Mouse (Mus musculus): ENCODE data around the gene Ly6g6e. TPM values are rescaled to one million over a fixed set of nuclear protein-coding genes. Genes with fewer than 3 reads are reported as not detected.

The Ly6g6e gene
- polyA plus RNA-seq, 2 experiments, result 0.08 TPM; not detected in 1

GRCm38 (mm10) chr17:35049561-35050016, 27.1 kb upstream of the Ly6g6e start, which contains the start of gene Clic1:
Gene Clic1, plus strand, starts transcription at chr17:35049966.
- TF ChIP-seq CTCF (IDR thresholded peaks at IDR 0.05; ENCODE audit: low read depth) (peak; percentile 47), EP300 (IDR thresholded peaks at IDR 0.05; ENCODE audit: low read depth) (no peak)
- H3K9ac ChIP-seq (replicated peaks), result peak within 1 kb of the TSS; percentile 89
- no peaks in the 10 kb centered on the region for H3K9me3 ChIP-seq (ENCODE audit: control insufficient read depth, low read length)
- peak in 1 of 3 experiments; percentile 60 for DNase-seq (ENCODE audit: low read depth in 3 of 3, low spot score in 3 of 3)
- H3K4me2 ChIP-seq (ENCODE audit: low read depth), result peak within 1 kb of the TSS; percentile 98
- peak within 1 kb of the TSS; percentile 81 to 93 for H3K4me3 ChIP-seq (ENCODE audit: insufficient read depth in 1 of 2, low read depth in 2 of 2, low read length in 2 of 2)
- H3K27me3 ChIP-seq (ENCODE audit: control insufficient read depth, insufficient read depth, low read length), result no peaks in the 10 kb centered on the region
- peak within 1 kb of the TSS; percentile 81 for H3K27ac ChIP-seq
- peaks cover 51 to 53% of the 10 kb centered on the region in 2 experiments for H3K4me1 ChIP-seq (replicated peaks; ENCODE audit: control insufficient read depth in 2 of 2, insufficient read depth in 2 of 2, low read length in 1 of 2)
- ATAC-seq (ENCODE audit: insufficient read depth), result peak; percentile 7; the same call in 1 of the 2 replicates
- peaks cover 25% of the 10 kb centered on the region for H3K36me3 ChIP-seq (replicated peaks; ENCODE audit: control insufficient read depth, insufficient read depth, low read depth)
- 1% methylated on average over 11 of the region's 11 CpGs for WGBS (ENCODE audit: insufficient replicate concordance)

GRCm38 (mm10) chr17:35050126-35050750, 26.5 kb upstream of the Ly6g6e start:
- peak overlapping the region; percentile 81 to 93 for H3K4me3 ChIP-seq (ENCODE audit: insufficient read depth in 1 of 2, low read depth in 2 of 2, low read length in 2 of 2)
- peaks cover 45 to 47% of the 10 kb centered on the region in 2 experiments for H3K4me1 ChIP-seq (replicated peaks; ENCODE audit: control insufficient read depth in 2 of 2, insufficient read depth in 2 of 2, low read length in 1 of 2)
- H3K36me3 ChIP-seq (replicated peaks; ENCODE audit: control insufficient read depth, insufficient read depth, low read depth), result peaks cover 30% of the 10 kb centered on the region
- under 1% methylated on average over 27 of the region's 27 CpGs for WGBS (ENCODE audit: insufficient replicate concordance)
- H3K9ac ChIP-seq (replicated peaks), result peak overlapping the region; percentile 89
- H3K4me2 ChIP-seq (ENCODE audit: low read depth), result peak overlapping the region; percentile 98
- H3K9me3 ChIP-seq (ENCODE audit: control insufficient read depth, low read length), result no peaks in the 10 kb centered on the region
- ATAC-seq (ENCODE audit: insufficient read depth) (peak; percentile 24; the same call in 1 of the 2 replicates), DNase-seq (ENCODE audit: low read depth in 3 of 3, low spot score in 3 of 3) (peak in 2 of 3 experiments; percentile 49 to 53)
- no peaks in the 10 kb centered on the region for H3K27me3 ChIP-seq (ENCODE audit: control insufficient read depth, insufficient read depth, low read length)
- no peak for TF ChIP-seq EP300 (IDR thresholded peaks at IDR 0.05; ENCODE audit: low read depth)
- TF ChIP-seq CTCF (IDR thresholded peaks at IDR 0.05; ENCODE audit: low read depth), result no peak
- H3K27ac ChIP-seq, result peak overlapping the region; percentile 81

- no peaks in the 10 kb centered on the region for H3K27me3 ChIP-seq (ENCODE audit: control insufficient read depth, insufficient read depth, low read length)
- peak overlapping the region; percentile 98 for H3K4me2 ChIP-seq (ENCODE audit: low read depth)
- DNase-seq (ENCODE audit: low read depth in 3 of 3, low spot score in 3 of 3) (peak in 2 of 3 experiments; percentile 49 to 71), ATAC-seq (ENCODE audit: insufficient read depth) (peak; percentile 47)
- no peaks in the 10 kb centered on the region for H3K9me3 ChIP-seq (ENCODE audit: control insufficient read depth, low read length)
- peak overlapping the region; percentile 87 for H3K27ac ChIP-seq
- 2% methylated on average over 21 of the region's 21 CpGs for WGBS (ENCODE audit: insufficient replicate concordance)
- TF ChIP-seq EP300 (IDR thresholded peaks at IDR 0.05; ENCODE audit: low read depth) (no peak), CTCF (IDR thresholded peaks at IDR 0.05; ENCODE audit: low read depth) (peak; percentile 7; the same call in 1 of the 2 replicates)
- peaks cover 40% of the 10 kb centered on the region for H3K36me3 ChIP-seq (replicated peaks; ENCODE audit: control insufficient read depth, insufficient read depth, low read depth)
- peaks cover 40 to 41% of the 10 kb centered on the region in 2 experiments for H3K4me1 ChIP-seq (replicated peaks; ENCODE audit: control insufficient read depth in 2 of 2, insufficient read depth in 2 of 2, low read length in 1 of 2)
- H3K4me3 ChIP-seq (ENCODE audit: insufficient read depth in 1 of 2, low read depth in 2 of 2, low read length in 2 of 2), result peak overlapping the region; percentile 81 to 93
- H3K9ac ChIP-seq (replicated peaks), result peak overlapping the region; percentile 87
Measured at GRCm38 (mm10) chr17:35051156-35052086, 25.3 kb upstream of the Ly6g6e start.

GRCm38 (mm10) chr17:35052271-35052798, 24.4 kb upstream of the Ly6g6e start:
- Histone ChIP-seq H3K36me3 (replicated peaks; ENCODE audit: control insufficient read depth, insufficient read depth, low read depth) (peaks cover 40% of the 10 kb centered on the region), H3K27me3 (ENCODE audit: control insufficient read depth, insufficient read depth, low read length) (no peaks in the 10 kb centered on the region), H3K9me3 (ENCODE audit: control insufficient read depth, low read length) (no peaks in the 10 kb centered on the region), H3K9ac (replicated peaks) (peak overlapping the region; percentile 87), H3K4me2 (ENCODE audit: low read depth) (peak overlapping the region; percentile 98), H3K27ac (0 out of 2 replicates have a peak overlapping the region, but pooled peaks have one; percentile 87), H3K4me3 (ENCODE audit: insufficient read depth in 1 of 2, low read depth in 2 of 2, low read length in 2 of 2) (peak overlapping the region; percentile 81 to 93), H3K4me1 (replicated peaks; ENCODE audit: control insufficient read depth in 2 of 2, insufficient read depth in 2 of 2, low read length in 1 of 2) (peaks cover 34 to 35% of the 10 kb centered on the region in 2 experiments)
- TF ChIP-seq CTCF (IDR thresholded peaks at IDR 0.05; ENCODE audit: low read depth) (no peak), EP300 (IDR thresholded peaks at IDR 0.05; ENCODE audit: low read depth) (no peak)
- DNase-seq (ENCODE audit: low read depth in 3 of 3, low spot score in 3 of 3) (no peak), ATAC-seq (ENCODE audit: insufficient read depth) (no peak)
- WGBS (ENCODE audit: insufficient replicate concordance), result 76% methylated on average over 12 of the region's 12 CpGs

All from liver, embryonic 14.5 days (tissue).